Mouse (Mus musculus) retina, adult 2 months (tissue): Measurements from ENCODE around the gene Sla2.
"Not testable (repeated sequence)": the region's sequence is repeated elsewhere in the genome, so short reads cannot be mapped to it uniquely, and the experiment has no call there.

ENCODE experiments used
- DNase-seq: peaks from one replicate; pipeline ENCODE4 v3.0.0-alpha.2; 2012; ENCODE audit warnings: low read depth, low spot score

Gene Sla2

DNA sequence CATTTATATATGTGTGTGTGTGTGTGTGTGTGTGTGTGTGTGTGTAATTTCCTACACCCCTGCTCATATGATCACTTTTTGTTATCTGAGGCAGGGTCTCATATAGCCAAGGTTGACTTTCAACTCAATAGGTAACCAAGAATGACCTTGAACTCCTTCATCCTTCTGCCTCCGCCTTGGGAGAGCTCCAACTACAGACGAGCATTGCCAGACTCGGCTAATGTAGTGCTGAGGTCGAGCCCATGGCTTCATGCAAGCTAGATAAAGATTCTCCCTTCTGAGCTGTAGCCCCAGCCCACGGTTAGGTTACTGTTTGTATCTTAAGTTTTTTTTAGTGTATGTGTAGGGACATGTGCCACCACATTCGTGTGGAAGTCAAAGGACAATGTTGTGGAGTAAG lies 14.9 kb upstream of the Sla2 start:
- DNase-seq = no peak

DNA sequence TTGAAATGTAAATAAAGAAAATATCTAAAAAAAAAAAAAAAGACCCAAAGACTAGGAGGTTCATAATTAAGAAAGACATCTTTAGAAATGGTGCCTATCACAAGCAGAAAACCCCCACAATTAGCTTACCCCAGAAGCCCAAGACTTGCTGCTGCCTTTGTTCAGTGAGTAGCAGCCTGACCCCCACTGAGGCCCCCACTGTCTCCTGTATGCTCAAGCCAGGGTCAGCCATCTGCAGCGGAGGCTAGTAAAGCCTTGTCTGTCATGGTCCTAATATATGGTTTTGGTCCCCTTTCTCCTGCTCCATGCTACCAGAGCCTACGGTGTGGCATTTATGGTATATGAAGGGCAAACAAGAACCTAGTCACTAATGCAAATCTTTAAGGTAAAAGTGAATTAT lies 14.4 kb upstream of the Sla2 start:
- no peak for DNase-seq

DNA sequence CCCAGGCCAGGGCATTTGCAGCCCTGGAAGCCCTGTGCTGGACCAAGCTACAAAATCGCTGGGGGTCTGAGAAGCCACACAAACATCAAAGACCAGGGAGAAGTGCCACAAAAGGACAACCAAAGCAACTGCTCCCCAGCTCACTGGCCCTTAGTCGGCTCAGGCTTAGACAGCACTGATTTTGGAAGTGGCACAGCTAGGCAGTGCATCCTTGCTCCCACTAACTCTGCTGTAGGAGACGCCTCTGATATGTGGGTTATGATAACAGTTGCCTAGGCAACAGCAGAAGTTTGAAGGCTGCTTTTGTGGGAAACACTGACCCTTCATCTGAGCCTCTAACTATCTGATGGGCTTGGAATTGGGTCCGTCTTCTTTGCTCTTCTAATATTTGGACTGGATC lies 12.2 kb upstream of the Sla2 start:
- DNase-seq = no peak

DNA sequence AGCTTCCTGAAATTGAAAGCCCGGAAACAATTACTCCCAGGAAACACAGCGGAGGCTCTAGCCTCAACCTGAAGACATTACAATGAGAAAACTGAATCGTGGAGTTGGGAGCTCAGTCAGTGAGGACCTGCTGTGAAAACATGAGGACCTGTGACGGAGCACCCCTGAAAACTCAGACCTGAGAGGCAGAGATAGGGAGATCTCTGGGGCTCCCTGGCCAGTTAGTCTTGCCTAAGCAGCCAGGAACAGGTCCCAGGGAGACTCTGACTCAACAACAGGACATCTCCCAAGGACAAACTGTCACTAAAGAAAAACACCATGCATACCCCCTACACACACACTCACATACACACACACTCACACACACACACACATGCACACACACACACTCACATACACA lies 11.4 kb upstream of the Sla2 start:
- no peak for DNase-seq

DNA sequence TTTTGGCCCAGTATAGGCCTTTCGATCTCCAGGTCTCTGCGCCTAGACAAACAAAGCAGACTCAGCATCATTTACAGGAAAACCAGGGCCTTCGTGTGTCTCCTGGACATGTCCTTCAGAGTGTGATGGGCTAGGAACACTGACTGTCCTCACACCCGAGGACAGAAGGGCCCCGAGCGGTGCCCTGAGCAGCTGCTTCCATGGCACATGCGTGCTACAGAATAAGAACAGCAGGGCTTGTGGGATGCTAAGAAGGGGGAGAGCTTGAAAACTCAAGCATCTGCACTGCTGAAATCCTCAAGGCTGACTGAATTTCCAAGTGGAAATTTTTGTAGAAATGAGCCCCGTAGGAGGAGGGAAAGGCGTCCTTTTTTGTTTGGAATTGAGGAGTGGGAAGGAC lies 10.0 kb upstream of the Sla2 start:
- no peak for DNase-seq

DNA sequence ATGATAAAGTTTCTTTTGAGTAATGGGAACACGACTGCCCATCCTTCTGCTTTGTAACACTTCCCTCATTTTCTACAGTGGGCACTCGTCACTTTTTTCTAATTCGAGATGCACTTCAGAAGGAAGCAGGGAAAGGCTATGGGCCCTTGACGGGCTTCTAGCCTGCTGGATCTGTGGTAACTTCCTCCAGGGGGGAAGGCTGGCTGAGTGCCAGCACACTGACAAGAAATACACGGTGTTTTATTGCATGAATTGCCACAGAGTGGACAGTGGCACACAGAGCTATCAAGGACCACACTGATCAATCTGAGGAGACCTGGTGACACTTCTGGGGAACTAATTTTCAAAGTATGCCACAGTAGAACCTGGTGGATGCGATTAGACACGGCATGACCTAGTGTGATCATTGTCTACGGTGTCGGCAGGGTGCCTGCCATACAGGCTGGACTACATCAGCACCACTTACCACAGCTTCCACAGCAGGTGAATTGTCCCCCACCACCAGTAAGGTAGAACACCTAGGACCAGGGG lies 9.5 kb upstream of the Sla2 start:
- DNase-seq = no peak

DNA sequence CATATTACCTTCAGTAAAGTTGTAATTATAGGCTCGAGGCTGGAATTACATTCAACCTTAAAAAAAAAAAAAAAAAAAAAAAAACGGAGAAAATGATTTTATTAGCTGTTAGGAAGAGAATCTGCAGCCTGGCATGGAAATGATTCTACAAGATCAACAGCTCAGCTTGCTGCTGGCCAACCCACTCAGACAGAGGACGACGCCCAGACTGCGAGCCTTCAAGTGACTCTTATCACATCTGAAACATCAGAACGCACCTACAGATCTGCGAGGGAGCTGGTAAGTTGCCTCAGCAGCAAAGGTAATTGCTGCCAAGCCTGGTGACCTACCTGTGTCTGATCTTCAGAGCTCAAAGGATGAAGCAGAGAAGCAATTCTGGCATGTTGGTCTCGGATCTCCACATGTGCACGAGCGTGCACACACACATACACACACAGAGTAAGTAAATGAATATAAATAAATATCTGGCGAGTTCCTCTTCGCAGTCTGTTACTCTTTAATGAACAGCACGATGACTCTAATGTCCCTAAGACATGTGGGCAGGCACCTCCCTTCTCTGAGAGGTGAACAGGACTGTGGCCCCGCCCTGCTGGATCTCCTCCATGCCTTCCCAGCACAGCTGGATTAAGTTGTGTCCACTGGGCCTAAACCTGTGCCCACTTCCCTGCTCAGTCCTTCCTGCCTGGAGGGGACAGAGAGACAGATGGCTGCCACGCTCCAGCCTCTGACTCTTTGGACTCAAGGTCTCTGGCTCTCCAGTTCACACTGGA lies 7.7 kb upstream of the Sla2 start:
- DNase-seq = no peak

DNA sequence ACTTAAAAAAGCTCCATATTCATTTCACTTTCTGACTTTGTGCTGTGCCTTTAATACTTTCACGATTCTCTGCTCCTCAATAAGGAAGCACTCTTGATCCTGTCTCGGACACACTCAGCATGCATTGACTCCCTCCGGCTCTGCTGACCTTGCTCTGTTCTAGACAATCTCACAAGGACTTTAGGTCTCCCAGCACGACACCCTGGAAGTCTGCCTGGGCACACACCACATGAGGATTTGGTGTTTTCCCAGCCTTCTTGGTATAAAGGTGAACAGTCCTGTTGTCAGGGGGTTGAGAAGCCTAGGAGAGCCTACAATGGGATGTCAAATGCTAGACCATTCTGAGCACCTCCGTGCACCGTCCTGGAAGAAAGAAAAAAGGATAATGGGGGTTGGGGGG lies 5.8 kb upstream of the Sla2 start:
- DNase-seq = no peak

DNA sequence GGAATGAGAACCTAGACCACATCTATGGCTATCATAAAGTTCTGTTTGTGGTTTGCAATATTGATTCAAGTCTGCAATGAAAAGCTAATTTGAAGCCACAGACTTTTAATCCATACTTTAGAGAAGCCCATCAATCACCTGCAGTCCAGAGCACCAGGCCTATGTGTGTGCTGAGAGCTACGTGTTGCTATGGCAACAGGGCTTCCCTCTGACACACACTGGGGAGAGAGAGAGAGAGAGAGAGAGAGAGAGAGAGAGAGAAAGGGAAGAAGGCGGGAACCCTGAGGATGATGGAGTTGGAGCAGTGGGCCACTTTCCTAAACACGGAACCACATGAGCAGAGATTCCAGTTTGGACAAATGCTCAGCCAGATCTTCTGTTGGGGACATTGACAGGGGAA lies 5.2 kb upstream of the Sla2 start:
- no peak for DNase-seq

DNA sequence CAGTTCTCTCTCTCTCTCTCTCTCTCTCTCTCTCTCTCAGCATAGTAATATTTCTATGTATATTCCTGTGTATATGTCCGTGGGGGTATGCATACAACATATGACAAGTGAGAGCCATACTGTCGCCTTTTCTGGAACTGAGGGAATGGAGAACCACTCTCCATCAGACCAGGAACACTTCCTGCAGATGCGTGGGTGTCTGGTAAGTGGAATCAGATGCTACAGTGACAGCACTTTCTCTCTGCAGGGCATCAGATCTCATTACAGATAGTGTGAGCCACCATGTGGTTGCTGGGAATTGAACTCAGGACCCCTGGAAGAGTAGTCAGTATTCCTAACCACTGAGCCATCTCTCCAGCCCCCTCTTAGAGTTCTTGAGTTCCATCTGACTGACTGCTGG lies 1.5 kb upstream of the Sla2 start:
- DNase-seq = no peak

DNA sequence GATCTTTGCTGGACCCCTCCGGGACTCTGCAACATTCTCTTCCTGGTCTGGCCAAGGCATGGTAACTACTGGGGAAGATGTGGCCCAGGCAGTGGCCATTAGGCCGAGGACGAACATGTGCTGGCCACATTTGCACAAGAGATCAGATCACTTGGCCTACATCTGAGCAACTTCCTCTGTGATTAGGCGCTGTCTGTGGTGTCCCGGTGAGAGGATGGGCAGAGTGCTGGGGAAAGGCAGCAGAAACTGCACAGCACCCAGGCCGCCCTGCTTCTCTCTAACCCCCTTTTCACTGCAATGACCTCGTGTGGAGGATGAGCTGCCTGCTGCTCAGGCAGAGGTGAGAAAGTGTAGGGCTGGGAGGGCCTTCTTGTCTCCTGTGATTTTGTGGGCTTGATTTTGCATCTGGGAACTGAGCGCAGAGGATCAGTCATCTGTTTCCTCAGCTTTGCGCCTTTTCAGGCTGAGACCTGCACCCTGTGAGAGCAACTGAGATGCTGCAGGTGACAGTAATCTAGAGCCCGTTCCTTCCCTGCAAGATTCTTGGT lies 834 bp downstream of the Sla2 start:
- no peak for DNase-seq

DNA sequence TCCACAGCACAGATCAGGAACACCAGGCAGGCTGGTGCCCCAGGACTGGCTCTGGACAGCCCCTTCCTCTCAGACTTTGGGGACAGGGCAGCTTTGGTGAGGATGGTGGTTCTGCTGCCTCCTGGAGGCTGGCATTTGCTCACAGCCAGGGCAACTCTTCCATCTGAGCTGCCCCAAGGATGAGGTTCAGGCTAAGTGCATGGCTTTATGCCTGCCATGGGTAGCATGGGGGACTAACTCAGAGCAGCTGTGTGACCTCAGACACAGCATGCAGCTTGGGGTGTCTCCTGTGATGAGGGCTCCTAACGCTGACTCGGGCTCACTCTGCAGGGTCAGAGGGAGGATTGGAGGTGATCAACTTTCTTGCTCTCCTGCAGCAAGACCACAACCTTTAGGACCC lies 1.3 kb downstream of the Sla2 start:
- DNase-seq = not testable (repeated sequence)

DNA sequence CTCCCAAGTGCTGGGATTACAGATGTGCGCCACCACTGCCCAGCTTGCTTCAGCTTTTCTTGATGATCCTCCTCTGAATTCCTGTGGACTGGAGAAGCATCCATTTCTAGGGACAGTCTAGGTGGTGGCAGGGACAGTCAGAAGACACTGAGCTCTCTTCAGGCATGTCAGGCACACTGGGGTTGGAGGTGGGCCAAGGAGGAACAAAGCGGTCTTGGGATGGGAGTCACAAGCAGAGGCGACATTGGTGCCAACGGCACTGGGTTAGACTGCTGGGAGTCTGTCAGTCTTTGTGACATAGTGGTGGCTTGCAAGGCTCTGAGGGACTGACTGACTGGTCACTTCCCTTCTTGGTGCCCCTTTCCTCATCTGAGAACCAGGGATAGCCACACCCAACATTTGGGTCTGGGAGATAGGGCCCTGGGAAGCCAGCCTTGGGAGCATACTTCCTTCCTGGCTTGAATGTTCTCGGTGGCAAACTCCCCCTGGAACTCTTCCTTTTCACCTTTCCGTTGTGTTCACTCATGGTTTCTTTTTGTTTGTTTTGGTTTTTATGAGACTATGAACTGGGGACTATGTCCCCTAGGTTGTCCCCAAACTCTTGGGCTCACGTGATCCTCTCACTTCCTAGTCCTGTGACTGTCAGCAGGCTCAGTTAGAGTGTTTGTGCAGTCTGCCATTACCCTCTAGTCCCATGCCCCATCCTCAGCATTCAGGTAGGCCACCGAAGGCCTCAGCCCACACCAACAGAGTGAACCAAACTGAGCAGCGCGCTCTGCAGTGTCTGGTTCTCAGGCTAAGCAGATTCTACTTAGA lies 2.4 kb downstream of the Sla2 start:
- DNase-seq = no peak

DNA sequence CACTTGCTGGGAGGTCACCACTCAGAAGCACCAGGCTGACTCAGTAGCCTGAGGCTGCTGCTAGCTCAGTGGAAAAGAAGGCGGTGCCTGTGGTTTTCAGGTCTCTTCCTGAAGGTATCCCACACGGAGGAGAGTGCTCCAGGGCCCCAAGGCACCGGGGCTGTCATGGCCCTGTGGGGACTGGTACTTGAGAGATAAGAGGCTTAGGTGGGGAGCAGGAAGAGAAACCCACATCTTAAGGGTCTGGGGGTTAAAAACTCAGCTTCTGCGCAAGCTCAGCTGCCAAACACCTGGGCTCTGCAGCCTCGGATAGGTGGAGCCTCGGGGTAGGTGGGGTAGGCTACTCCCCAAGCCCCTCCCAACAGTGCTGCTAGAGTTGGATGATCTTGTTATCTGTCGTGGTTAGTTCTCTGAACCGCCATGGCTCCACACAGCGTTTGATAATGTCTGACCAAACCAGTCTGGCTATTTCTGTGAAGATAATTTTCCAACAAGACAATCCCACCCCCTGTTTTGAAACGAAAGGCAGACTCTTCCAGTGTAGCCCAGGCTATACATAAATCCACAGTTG lies 4.5 kb downstream of the Sla2 start:
- DNase-seq = no peak

DNA sequence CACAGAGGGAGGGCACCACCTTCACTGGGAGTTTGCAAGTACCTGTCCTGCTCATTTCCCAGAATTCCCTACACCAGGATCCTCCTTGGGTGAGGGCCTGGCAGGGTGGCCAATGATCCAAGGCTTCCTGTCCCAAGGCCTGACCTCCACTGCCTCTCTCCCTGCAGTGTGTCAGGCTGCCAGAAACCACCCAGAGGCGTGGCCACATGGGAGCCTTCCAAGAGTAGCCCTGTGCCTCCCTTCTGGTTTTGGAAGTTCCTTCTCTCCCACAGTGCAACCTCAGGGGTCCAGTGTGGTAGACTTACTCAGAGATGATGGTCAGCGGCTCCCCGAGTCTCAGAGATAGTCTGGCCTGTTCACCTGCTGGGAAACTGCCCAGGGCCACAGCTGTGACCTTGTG lies 7.5 kb downstream of the Sla2 start:
- no peak for DNase-seq

DNA sequence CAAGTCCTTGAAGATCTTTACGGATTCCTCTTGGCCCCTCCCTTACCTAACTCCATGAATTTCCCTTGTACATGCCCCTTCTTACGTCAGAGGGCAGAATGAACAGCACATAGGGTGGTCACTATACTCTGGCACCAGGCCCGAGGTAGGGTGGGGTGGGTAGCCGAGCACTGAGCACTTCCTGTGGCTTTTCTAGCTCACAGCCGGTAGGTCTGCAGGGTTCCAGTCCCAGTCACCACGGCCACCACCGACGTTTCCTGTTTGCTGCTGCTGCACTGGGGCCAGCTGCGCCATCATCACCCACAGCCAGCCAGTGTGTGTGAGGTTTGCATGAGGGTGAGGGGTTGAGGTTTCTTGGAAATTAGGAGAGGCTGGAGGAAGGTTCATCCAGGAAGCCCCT lies 9.3 kb downstream of the Sla2 start:
- no peak for DNase-seq

DNA sequence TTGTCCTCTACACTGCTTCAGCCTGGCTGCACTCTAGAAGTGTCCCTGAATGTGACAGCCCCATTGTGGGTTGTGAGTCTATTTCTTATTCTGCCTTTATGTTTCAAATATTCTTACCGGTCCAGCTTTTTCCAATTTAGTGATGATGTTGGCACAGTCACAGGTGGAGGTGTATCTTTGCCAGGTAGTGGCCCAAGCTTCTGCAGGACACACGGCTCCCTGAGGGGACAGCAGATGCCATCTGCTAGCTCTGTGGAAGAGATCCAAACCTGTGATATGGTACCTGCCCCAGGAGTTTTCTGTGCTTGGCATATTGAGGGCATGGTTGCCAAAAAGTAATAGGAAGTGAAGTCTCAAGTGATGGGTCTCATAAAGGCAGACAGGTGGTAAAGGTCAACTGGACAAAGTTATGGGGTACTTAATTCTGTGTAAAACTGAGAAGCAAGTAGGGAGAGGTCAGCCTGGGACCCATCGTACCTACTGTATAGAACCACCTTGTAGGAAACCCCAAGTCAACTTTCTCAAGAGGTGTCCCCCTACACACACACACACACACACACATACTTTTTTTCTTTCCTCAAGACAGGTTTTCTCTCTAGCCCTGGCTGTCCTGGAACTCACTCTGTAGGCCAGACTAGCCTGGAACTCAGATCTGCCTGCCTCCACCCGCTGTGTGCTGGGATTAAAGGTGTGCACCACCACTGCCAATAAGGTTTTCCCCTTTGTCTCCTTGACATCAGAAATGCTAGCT lies 12.1 kb downstream of the Sla2 start:
- DNase-seq = no peak

DNA sequence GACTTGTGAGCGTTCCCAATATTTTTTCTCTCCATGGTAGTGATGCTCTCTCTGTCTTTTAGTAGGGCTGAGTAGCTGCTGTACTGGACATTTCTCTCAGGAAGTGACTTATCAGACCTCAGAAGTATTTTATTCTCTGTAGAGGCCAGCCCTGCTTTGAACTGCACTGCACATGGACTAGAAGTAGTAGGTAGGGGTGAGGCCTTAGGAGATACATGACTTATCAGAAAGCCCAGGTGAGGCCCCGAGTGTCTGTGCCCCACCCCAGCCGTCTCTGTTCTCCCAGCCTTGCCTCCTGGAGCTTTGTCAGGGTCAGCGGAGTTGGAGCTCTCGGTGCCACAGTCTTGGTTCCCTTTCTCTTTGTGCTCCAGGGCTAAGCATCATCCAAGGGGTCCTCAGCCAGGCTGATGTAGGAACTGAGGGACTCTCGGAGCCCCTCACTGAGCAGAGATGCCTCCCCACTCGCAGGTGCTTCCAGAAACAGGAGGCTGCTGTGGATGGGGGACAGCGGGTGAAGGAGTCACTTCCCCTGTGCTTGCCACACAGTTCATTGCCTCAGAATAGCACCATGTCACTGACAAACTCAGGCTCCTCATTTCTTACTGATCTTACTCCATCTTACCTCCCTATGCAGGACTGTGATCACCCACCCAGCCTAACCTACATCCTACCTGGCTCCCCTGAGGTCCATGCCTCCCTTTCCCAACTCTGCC lies 12.8 kb downstream of the Sla2 start:
- DNase-seq = no peak

DNA sequence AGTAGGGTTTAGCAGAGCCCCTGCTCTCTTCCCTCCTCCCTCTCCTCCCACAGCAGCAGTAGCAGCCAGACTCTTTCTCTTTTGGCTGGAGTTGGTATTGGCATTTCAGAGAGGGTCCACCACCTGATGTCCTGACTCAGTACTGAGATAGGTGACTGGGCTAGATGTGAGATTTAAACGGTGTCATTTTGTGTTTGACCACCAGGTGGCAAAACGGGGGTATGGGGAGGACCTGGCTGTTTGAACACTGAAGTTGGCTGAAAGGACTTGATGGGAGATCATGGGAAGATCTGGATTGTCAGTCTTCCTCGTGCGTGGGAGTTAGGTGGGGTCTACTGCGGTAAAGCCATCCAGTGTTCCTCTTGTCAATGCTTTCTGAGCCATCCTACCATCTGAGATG lies 13.4 kb downstream of the Sla2 start:
- DNase-seq = peak; percentile 50

DNA sequence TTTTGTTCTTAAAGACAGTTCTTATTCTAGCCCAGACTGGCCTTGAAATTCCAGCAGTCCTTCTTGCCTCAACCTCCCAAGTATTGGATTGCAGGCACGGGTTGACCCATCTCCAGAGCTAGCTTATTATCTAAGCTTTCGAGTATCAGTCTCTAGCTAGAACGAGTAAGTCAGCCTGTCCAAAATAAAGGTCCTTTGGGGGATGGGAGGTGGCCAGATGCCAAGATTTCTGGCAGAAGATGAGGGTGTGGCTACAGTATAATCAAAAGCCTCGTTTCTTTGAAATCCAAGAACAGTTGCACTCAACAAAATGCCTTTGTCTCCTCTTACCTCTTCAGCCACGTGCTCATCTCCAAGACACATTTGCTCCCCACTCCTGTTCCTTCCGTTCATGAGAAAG lies 16.5 kb downstream of the Sla2 start:
- no peak for DNase-seq

DNA sequence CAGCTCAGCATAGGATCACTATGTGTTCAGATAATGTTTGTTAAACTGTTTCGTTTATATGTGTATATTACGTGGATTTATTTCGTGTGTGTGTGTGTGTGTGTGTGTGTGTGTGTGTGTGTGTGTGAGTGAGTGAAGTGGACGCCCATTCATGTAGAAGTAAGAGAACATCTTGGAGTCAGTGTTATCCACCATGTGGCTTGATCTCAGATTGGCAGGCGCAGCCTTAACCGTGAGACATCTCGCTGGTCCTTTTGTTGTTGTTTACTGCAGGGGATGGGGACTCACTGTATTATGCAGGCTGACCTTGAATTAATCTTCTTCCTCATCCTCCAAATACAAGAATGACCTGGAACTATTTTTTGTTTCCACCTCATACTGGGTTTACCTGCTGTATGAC lies 17.4 kb downstream of the Sla2 start:
- no peak for DNase-seq
